Mouse (Mus musculus) right cerebral cortex, postnatal 4 days (tissue): ENCODE data around the gene Trim26.

Experiments used
- DNase-seq: peaks from one replicate; pipeline ENCODE4 v3.0.0-alpha.2; 2022

Trim26 gene

DNA sequence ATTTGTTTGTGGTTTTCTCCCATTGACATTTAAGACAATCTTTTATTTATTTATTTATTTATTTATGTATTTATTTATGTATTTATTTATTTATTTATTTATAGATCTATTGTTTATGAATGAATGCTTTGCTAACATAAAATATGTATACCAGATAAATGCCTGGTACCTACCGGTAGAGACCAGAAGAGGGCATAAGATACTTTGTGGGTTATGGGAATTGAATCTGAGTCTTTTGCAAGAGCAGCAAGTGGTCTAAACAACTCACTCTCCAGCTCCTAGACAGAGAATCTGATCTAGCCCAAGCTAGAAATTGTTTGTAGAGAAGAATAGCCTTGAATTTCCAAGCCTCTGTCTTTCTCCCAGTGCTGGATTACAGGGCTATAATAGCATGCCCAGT, 63.8 kb downstream of the Trim26 start:
- no peak for DNase-seq

- DNase-seq: no peak
Observed at GRCm38 (mm10) chr17:36903651-36904050, 66.7 kb downstream of the Trim26 start.

DNA sequence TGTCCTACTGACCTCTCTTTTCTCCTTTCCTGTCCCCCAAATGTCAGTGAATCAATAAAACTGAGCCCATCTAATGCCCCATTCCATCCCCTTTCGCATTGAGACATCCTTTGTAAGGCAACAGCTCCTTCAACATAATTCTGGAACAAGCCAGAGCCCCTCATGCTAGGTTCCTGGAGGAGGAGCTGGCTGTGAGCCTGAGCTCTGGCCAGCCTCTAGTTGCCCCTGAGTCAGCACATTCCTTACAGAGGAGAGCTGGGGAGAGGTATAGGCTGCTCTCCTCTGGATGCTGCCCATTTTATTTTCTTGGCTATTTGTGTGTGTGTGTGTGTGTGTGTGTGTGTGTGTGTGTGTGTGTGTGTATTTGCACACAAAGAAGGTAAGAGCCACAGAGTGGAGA, 71.3 kb downstream of the Trim26 start:
- DNase-seq: no peak
